ENCODE assay signal across 18 mouse cellular contexts in genomic region chr6:100217507-100217906, GRCm38 (mm10).
"Had no signal": no experiment of that assay in that cellular context is flagged by ENCODE, and none has a peak within 500 bp of the region (broad histone marks: within the 10 kb centered on the region; RNA-seq: fewer than 3 reads in every experiment).

No protein-coding gene starts in this region.

- H3K4me3 ChIP-seq: layer of hippocampus, adult 2 months; limb, embryonic 15.5 days; liver, embryonic 13.5 days; midbrain, embryonic 12.5 days; myocyte; neural tube, embryonic 13.5 days; stomach, embryonic 15.5 days had no signal

- ATAC-seq: midbrain, embryonic 16.5 days had no signal

- H3K27me3 ChIP-seq: liver, embryonic 13.5 days had no signal

- H3K4me2 ChIP-seq: limb, embryonic 15.5 days; liver, embryonic 13.5 days; midbrain, embryonic 12.5 days; neural tube, embryonic 13.5 days; stomach, embryonic 15.5 days had no signal

- H3K27ac ChIP-seq: kidney, postnatal 0 days; layer of hippocampus, adult 2 months; liver, embryonic 13.5 days; midbrain, embryonic 12.5 days; stomach, embryonic 15.5 days had no signal

- DNase-seq: kidney, adult 2 months; layer of hippocampus, adult 9-11 months; liver, embryonic 13.5 days; lung, adult 2 months; lung, postnatal 14 days; lung, postnatal 4 days; retina, postnatal 1 day; right cerebral cortex, postnatal 25 days; spleen, adult 18-20 months; thymus, adult 18-20 months had no signal

- H3K9ac ChIP-seq: limb, embryonic 15.5 days; liver, embryonic 13.5 days; midbrain, embryonic 12.5 days; stomach, embryonic 15.5 days had no signal

- H3K36me3 ChIP-seq: limb, embryonic 15.5 days; liver, embryonic 13.5 days; midbrain, embryonic 12.5 days; neural tube, embryonic 13.5 days; stomach, embryonic 15.5 days had no signal

- H3K9me3 ChIP-seq: limb, embryonic 15.5 days; liver, embryonic 13.5 days; midbrain, embryonic 12.5 days; neural tube, embryonic 13.5 days; stomach, embryonic 15.5 days had no signal
